Mouse (Mus musculus) brain, embryonic 14.5 days (tissue): ENCODE data around the gene Hspb9.

Source experiments
- CTCF ChIP-seq: fragments of 200-500 bp; IDR thresholded peaks from 2 replicates; pipeline ENCODE4 v1.5.1; 2012; ENCODE audit warnings: inconsistent platforms, mild to moderate bottlenecking, moderate library complexity, borderline replicate concordance; ENCODE audit not compliant: insufficient read depth, insufficient read length; ENCODE audit errors: extremely low read depth
- POLR2A ChIP-seq: fragments of 200-500 bp; IDR thresholded peaks from 2 replicates; pipeline ENCODE4 v1.6.1; 2012; ENCODE audit warnings: mild to moderate bottlenecking, inconsistent platforms, borderline replicate concordance; ENCODE audit not compliant: poor library complexity, insufficient read depth, insufficient read length, severe bottlenecking; ENCODE audit errors: extremely low read depth

DNA sequence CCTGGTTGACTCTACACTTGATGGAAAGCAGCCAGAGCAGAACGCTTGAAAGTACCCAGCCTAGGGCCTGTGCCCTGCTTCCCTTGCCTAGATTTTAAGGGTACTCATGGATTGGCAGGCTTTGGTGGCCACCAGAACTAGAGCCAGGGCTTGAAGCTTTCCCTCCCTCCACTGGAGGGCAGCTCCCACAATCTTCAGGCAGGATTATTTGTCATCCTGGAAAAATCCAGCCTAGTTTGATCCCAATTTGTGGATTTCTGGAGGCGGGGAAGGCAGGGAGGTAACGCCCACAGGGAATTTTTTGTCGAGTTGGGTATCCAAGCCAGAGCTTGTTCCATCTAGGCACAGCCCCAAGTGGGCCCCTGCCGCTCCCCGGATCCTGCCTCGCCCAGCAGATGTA is 23.3 kb upstream of the Hspb9 start:
- TF ChIP-seq CTCF (no peak), POLR2A (no peak)
